14 mouse cellular contexts compared by ENCODE assay signal in the genomic region with DNA sequence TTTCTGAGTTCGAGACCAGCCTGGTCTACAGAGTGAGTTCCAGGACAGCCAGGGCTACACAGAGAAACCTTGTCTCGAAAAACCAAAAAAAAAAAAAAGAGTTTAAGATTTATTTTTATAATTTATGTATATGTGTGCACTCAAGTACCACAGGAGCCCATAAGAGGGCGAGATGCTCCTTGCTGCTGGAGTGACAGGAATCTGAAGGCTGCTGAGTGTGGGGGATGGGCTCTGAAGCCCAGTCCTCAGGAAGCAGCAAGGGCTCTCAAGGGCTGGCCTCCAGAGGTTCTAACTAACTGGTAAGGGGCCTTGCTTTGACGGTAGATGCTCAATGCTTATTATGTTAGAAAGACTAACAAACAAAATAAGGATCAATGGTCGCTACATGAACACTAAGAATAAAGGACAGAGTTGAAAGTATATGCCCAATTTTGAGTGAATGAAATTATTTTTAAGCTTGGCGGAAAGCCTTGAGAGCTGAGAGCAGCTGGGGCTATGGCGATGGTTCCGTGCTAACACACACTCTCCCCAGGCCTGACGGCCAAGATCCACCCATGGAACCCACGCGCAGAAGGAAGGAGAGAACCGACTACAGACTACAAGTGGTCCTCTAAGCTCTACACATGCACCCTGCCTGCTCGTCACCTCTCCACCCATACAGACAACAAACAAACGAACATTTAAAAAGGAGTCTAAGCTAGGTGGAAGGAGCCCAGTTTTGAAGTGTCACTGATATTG. TPM values are rescaled to one million over a fixed set of nuclear protein-coding genes. Genes with fewer than 3 reads are reported as not detected.
DNase-seq lines count a peak whose midpoint lies in the region; ATAC-seq and TF ChIP-seq lines count a peak whose summit lies in the region.
"Had no signal": no experiment of that assay in that cellular context is flagged by ENCODE, and none has a peak within 500 bp of the region (broad histone marks: within the 10 kb centered on the region; RNA-seq: fewer than 3 reads in every experiment).

No protein-coding gene starts in this region.

- H3K9me3 ChIP-seq in liver, embryonic 11.5 days (ENCODE audit: control insufficient read depth, low read length) = no peaks in the 10 kb centered on the region
- H3K9me3 ChIP-seq: heart, embryonic 15.5 days; liver, embryonic 13.5 days; neural tube, embryonic 12.5 days had no signal

- H3K4me3 ChIP-seq in liver, adult 2 months (ENCODE audit: insufficient read depth, low read depth, low read length) = no peak overlapping the region
- H3K4me3 ChIP-seq in liver, embryonic 11.5 days (ENCODE audit: low read depth, low read length) = no peak overlapping the region
- H3K4me3 ChIP-seq in cortical plate, adult 2 months (ENCODE audit: insufficient read depth, low read length) = no peak overlapping the region
- H3K4me3 ChIP-seq: heart, embryonic 15.5 days; liver, embryonic 13.5 days; neural tube, embryonic 12.5 days had no signal

- TF ChIP-seq CTCF in liver, adult 2 months (IDR thresholded peaks at IDR 0.05; ENCODE audit: low read depth, low read length) = 0 out of 2 replicates have a peak, but pooled peaks have one; percentile 1
- TF ChIP-seq CTCF in cortical plate, adult 2 months (IDR thresholded peaks at IDR 0.05; ENCODE audit: extremely low read depth, insufficient read depth, low read length) = 0 out of 2 replicates have a peak, but pooled peaks have one; percentile 9

- no peak for TF ChIP-seq POLR2A in liver, adult 2 months (IDR thresholded peaks at IDR 0.05; ENCODE audit: extremely low read depth, insufficient read depth, low read length)
- TF ChIP-seq POLR2A in cortical plate, adult 2 months (IDR thresholded peaks at IDR 0.05; ENCODE audit: extremely low read depth, insufficient read depth, low read length) = no peak

- no peak overlapping the region for H3K9ac ChIP-seq in liver, adult 2 months (ENCODE audit: low read depth, low read length)
- no peak overlapping the region for H3K9ac ChIP-seq in liver, embryonic 11.5 days (ENCODE audit: low read depth, low read length)
- H3K9ac ChIP-seq: heart, embryonic 15.5 days; liver, embryonic 13.5 days; neural tube, embryonic 12.5 days had no signal

- no peaks in the 10 kb centered on the region for H3K79me2 ChIP-seq in liver, adult 2 months (ENCODE audit: control insufficient read depth, insufficient read depth, low read length)

- no peak overlapping the region for H3K4me2 ChIP-seq in liver, embryonic 11.5 days
- H3K4me2 ChIP-seq: heart, embryonic 15.5 days; liver, embryonic 13.5 days; neural tube, embryonic 12.5 days had no signal

- H3K27me3 ChIP-seq in liver, adult 2 months (ENCODE audit: control insufficient read depth, insufficient read depth, low read length) = no peaks in the 10 kb centered on the region
- no peaks in the 10 kb centered on the region for H3K27me3 ChIP-seq in liver, embryonic 11.5 days (replicated peaks; ENCODE audit: control insufficient read depth, insufficient read depth, low read length)
- H3K27me3 ChIP-seq: heart, embryonic 15.5 days; liver, embryonic 13.5 days; neural tube, embryonic 12.5 days had no signal

- 90% methylated on average over 14 of the region's 14 CpGs for WGBS in liver, adult 2 months
- 79% methylated on average over 14 of the region's 14 CpGs for WGBS in liver, embryonic 11.5 days

- H3K27ac ChIP-seq in liver, adult 2 months (replicated peaks; ENCODE audit: insufficient read depth, low read depth, low read length) = no peak overlapping the region
- H3K27ac ChIP-seq in liver, embryonic 11.5 days (ENCODE audit: low read depth, low read length) = no peak overlapping the region
- H3K27ac ChIP-seq in cortical plate, adult 2 months (ENCODE audit: insufficient read depth, low read length) = no peak overlapping the region
- H3K27ac ChIP-seq: heart, embryonic 15.5 days; liver, embryonic 13.5 days; neural tube, embryonic 12.5 days had no signal

- H3K4me1 ChIP-seq in liver, adult 2 months (ENCODE audit: control insufficient read depth, insufficient read depth, low read length) = no peaks in the 10 kb centered on the region
- H3K4me1 ChIP-seq in liver, embryonic 11.5 days (replicated peaks; ENCODE audit: control insufficient read depth, insufficient read depth, low read length) = 0 out of 2 replicates have a peak, but pooled peaks cover 2% of the 10 kb centered on the region
- peaks cover 3% of the 10 kb centered on the region; the same call in 1 of the 2 replicates for H3K4me1 ChIP-seq in cortical plate, adult 2 months (ENCODE audit: control insufficient read depth, insufficient read depth, low read length)
- H3K4me1 ChIP-seq: heart, embryonic 15.5 days; neural tube, embryonic 12.5 days had no signal

- H3K36me3 ChIP-seq in liver, adult 2 months (ENCODE audit: control insufficient read depth, insufficient read depth, low read length) = peaks cover 7% of the 10 kb centered on the region
- H3K36me3 ChIP-seq in liver, embryonic 11.5 days (ENCODE audit: control insufficient read depth, insufficient read depth, low read length) = peaks cover 15% of the 10 kb centered on the region

- DNase-seq in frontal cortex, postnatal 36 days (ENCODE audit: low spot score in 2 of 2) = peak; percentile 35 to 56
- no peak for DNase-seq in frontal cortex, postnatal 25 days (ENCODE audit: low spot score in 2 of 2)
- no peak for DNase-seq in liver, adult 2 months (ENCODE audit: extremely low read depth, low read depth, low spot score)
- DNase-seq in liver, embryonic 11.5 days (ENCODE audit: low spot score) = no peak
- peak; percentile 34 for DNase-seq in right cerebral cortex, postnatal 14 days
- no peak for DNase-seq in thymus, postnatal 14 days
- DNase-seq in B cell, adult 2 months = no peak
- DNase-seq: cerebellum, adult 9-11 months; gastrocnemius, postnatal 10 days; kidney, adult 11 months; liver, embryonic 13.5 days had no signal

- no peak for ATAC-seq in liver, embryonic 11.5 days (replicated peaks; ENCODE audit: low FRiP score)

RNA-seq across cellular contexts. Expression of a gene that starts 16.2 kb away (rescaled TPM):
- total RNA-seq in liver, adult 2 months (2014; rRNA removed) = 2.3 and 3.0 TPM in 2 replicates
- polyA plus RNA-seq in liver, adult 2 months (2012; rRNA removed) = 1.6 and 2.9 TPM in 2 replicates
- polyA plus RNA-seq in liver, embryonic 11.5 days (2014; fragmentation: Nextera tagmentation; extraction: Ambion mirVana) = 38.3 and 44.4 TPM in 2 replicates
- 32.1 and 33.5 TPM in 2 replicates for polyA plus RNA-seq in cortical plate, adult 2 months (2012; rRNA removed)

RNA-seq across cellular contexts. Expression of a gene that starts 24.0 kb away (rescaled TPM):
- 23.1 and 24.6 TPM in 2 replicates for total RNA-seq in liver, adult 2 months (2014; rRNA removed)
- polyA plus RNA-seq in liver, adult 2 months (2012; rRNA removed) = 9.6 and 10.1 TPM in 2 replicates
- 56.4 and 57.7 TPM in 2 replicates for polyA plus RNA-seq in liver, embryonic 11.5 days (2014; fragmentation: Nextera tagmentation; extraction: Ambion mirVana)
- polyA plus RNA-seq in cortical plate, adult 2 months (2012; rRNA removed) = 118 and 124 TPM in 2 replicates

RNA-seq across cellular contexts. Expression of a gene that starts 24.3 kb away (rescaled TPM):
- 13.6 and 16.5 TPM in 2 replicates for total RNA-seq in liver, adult 2 months (2014; rRNA removed)
- 14.4 and 16.3 TPM in 2 replicates for polyA plus RNA-seq in liver, adult 2 months (2012; rRNA removed)
- polyA plus RNA-seq in liver, embryonic 11.5 days (2014; fragmentation: Nextera tagmentation; extraction: Ambion mirVana) = 24.0 and 24.5 TPM in 2 replicates
- 55.2 and 64.9 TPM in 2 replicates for polyA plus RNA-seq in cortical plate, adult 2 months (2012; rRNA removed)

RNA-seq across cellular contexts. Expression of a gene that starts 57.5 kb away (rescaled TPM):
- 106 and 111 TPM in 2 replicates for total RNA-seq in liver, adult 2 months (2014; rRNA removed)
- polyA plus RNA-seq in liver, adult 2 months (2012; rRNA removed) = 38.0 and 59.5 TPM in 2 replicates
- 90.9 and 101 TPM in 2 replicates for polyA plus RNA-seq in liver, embryonic 11.5 days (2014; fragmentation: Nextera tagmentation; extraction: Ambion mirVana)
- 267 and 291 TPM in 2 replicates for polyA plus RNA-seq in cortical plate, adult 2 months (2012; rRNA removed)

RNA-seq across cellular contexts. Expression of a gene that starts 58.0 kb away (rescaled TPM):
- total RNA-seq in liver, adult 2 months (2014; rRNA removed) = 25.0 and 34.4 TPM in 2 replicates
- polyA plus RNA-seq in liver, adult 2 months (2012; rRNA removed) = 21.3 and 23.9 TPM in 2 replicates
- 227 and 251 TPM in 2 replicates for polyA plus RNA-seq in liver, embryonic 11.5 days (2014; fragmentation: Nextera tagmentation; extraction: Ambion mirVana)
- polyA plus RNA-seq in cortical plate, adult 2 months (2012; rRNA removed) = 34.9 and 37.0 TPM in 2 replicates

Comparison
In these comparisons a context has a peak if more than half of its experiments do, and no peak if none do; other contexts are left out.
1. DNase-seq: peak in frontal cortex, postnatal 36 days (2 of 2) and right cerebral cortex, postnatal 14 days (single experiment); none in frontal cortex, postnatal 25 days (0 of 2), liver, adult 2 months (single experiment), liver, embryonic 11.5 days (single experiment), thymus, postnatal 14 days (single experiment) and B cell, adult 2 months (0 of 2).